Mouse (Mus musculus) E14TG2a.4 (cell line): ENCODE measurements around the gene Upk3b.

Experiments
- CTCF ChIP-seq: conservative IDR thresholded peaks from 2 replicates; pipeline ENCODE4 v1.5.1; 2014; ENCODE audit warnings: low read length
- NANOG ChIP-seq: IDR thresholded peaks from 2 replicates; pipeline ENCODE4 v1.6.1; 2014; ENCODE audit warnings: borderline replicate concordance, low read length, mixed read lengths
- POU5F1 ChIP-seq: IDR thresholded peaks from 2 replicates; pipeline ENCODE4 v1.6.1; 2014; ENCODE audit warnings: low read length, borderline replicate concordance

DNA sequence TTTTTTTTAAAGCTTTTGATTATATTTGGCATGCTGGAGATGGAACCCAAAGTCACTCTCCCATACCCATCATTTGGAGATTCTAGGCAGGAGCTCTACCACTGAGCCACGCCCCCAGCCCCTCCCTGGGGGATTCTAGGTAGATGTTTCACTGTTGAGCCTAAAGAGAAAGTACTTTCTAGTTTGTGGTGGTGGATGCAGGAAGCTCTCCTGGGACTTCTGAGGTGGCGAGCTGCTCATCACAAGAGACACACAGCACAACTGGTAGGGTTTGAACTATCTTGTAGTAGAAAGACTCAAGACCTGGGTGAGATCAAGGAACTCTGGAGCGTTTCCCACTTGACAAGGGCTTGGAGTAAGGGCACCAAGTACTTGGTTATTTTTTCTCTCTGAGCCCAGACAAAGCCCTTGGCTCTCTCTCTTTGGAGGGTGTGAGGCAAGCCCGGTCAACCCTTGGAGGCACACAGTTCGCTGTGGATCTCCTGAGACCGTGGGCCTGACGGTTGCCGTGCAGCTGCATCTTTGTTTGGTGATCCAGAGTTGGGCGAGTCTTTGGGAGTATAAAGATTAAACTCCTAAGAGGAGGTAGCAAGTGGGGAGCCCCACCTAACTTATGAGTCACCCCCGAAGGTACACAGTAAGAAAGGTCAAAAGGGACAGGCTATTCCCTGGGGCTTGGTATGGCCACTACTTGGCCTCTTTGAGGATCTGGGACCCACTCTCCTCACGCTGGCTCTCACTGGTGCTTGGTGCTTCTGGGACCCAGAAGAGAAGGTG is 16.2 kb downstream of the Upk3b start, which contains the start of gene Upk3bl:
- no peak for TF ChIP-seq CTCF
- no peak for TF ChIP-seq POU5F1
- TF ChIP-seq NANOG = no peak
